Mouse (Mus musculus) heart, embryonic 14.5 days (tissue): ENCODE data around the gene Mex3b. TPM values are rescaled to one million over a fixed set of nuclear protein-coding genes. Genes with fewer than 3 reads are reported as not detected.

Experiments
- ATAC-seq: fragments of 200-750 bp; cut with Nextera tagmentation; 2 replicates; pipeline ENCODE4 v1.8.0; 2017; ENCODE audit warnings: low read depth, moderate TSS enrichment; ENCODE audit not compliant: insufficient number of reproducible peaks, insufficient read depth, low FRiP score
- H3K27ac ChIP-seq, 2 experiments: fragments of 200-500 bp in 1 of 2; fragments of 300-500 bp in 1 of 2; sonication (generic) in 1 of 2; replicated peaks in 1 of 2; 2 replicates each; pipeline ENCODE4 v1.5.1; 2012 to 2014; ENCODE audit warnings: low read depth in 2 of 2, low read length in 2 of 2, control low read depth in 1 of 2, mild to moderate bottlenecking in 1 of 2, mixed read lengths in 1 of 2; ENCODE audit not compliant: control insufficient read depth in 1 of 2, insufficient read depth in 1 of 2
- H3K27me3 ChIP-seq: fragments of 300-500 bp; sonication (generic); 2 replicates; pipeline ENCODE4 v1.6.1; 2014; ENCODE audit warnings: mild to moderate bottlenecking, low read length, control low read depth; ENCODE audit not compliant: control insufficient read depth, insufficient read depth
- H3K36me3 ChIP-seq: fragments of 300-500 bp; sonication (generic); 2 replicates; pipeline ENCODE4 v1.6.1; 2014; ENCODE audit warnings: mild to moderate bottlenecking, control low read depth, low read length, mixed read lengths; ENCODE audit not compliant: control insufficient read depth, insufficient read depth
- H3K4me1 ChIP-seq, 2 experiments: fragments of 200-500 bp in 1 of 2; fragments of 300-500 bp in 1 of 2; sonication (generic) in 1 of 2; 2 replicates each; pipeline ENCODE4 v1.6.1; 2012 to 2014; ENCODE audit warnings: low read length in 2 of 2, control low read depth in 1 of 2, mixed read lengths in 1 of 2; ENCODE audit not compliant: control insufficient read depth in 2 of 2, insufficient read depth in 2 of 2
- H3K4me2 ChIP-seq: fragments of 300-500 bp; sonication (generic); 2 replicates; pipeline ENCODE4 v1.6.1; 2014; ENCODE audit warnings: mild to moderate bottlenecking, low read length
- H3K4me3 ChIP-seq, 2 experiments: fragments of 200-500 bp in 1 of 2; fragments of 300-500 bp in 1 of 2; sonication (generic) in 1 of 2; 2 replicates each; pipeline ENCODE4 v1.5.1; 2012 to 2014; ENCODE audit warnings: low read length in 2 of 2, mild to moderate bottlenecking in 2 of 2, control low read depth in 1 of 2, low read depth in 1 of 2, moderate library complexity in 1 of 2; ENCODE audit not compliant: control insufficient read depth in 1 of 2, insufficient read depth in 1 of 2
- H3K9ac ChIP-seq: fragments of 300-500 bp; sonication (generic); 2 replicates; pipeline ENCODE4 v1.6.1; 2014; ENCODE audit warnings: mild to moderate bottlenecking, low read length
- H3K9me3 ChIP-seq: fragments of 300-500 bp; sonication (generic); 2 replicates; pipeline ENCODE4 v1.6.1; 2016; ENCODE audit warnings: low read length, control low read depth; ENCODE audit not compliant: control insufficient read depth
- WGBS: fragments of 180-500 bp; shearing (Covaris S2); extraction: QIAGEN DNeasy Blood & Tissue Kit; methylation state at CpG from one replicate; pipeline ENCODE4 v1.1.7; 2014; 5-methylcytosine and 5-hydroxymethylcytosine counted together
- polyA plus RNA-seq: library from polyadenylated mRNA; unstranded; fragments of >200 nt; fragmentation: Nextera tagmentation; extraction: Ambion mirVana; gene quantifications from 2 replicates; pipeline ENCODE4 v1.2.1, GENCODE M21; 2014

The Mex3b gene
- polyA plus RNA-seq, result 8.7 and 10.3 TPM in 2 replicates

GRCm38 (mm10) chr7:82867271-82868121 is at the start of gene Mex3b:
TSS of gene Mex3b (plus strand) at chr7:82867333.
- Histone ChIP-seq H3K9ac (peak within 1 kb of the TSS; percentile 98), H3K4me3 (peak within 1 kb of the TSS; percentile 92 to 95), H3K27me3 (no peaks in the 10 kb centered on the region), H3K4me2 (peak within 1 kb of the TSS; percentile 80), H3K4me1 (peaks cover 14 to 27% of the 10 kb centered on the region in 2 experiments), H3K27ac (peak within 1 kb of the TSS; percentile 90 to 99), H3K36me3 (peaks cover 21% of the 10 kb centered on the region), H3K9me3 (no peaks in the 10 kb centered on the region)
- no peak for ATAC-seq
- under 1% methylated on average over 73 of the region's 87 CpGs for WGBS

- Histone ChIP-seq H3K9ac (no peak overlapping the region), H3K4me2 (no peak overlapping the region), H3K36me3 (no peaks in the 10 kb centered on the region), H3K4me1 (no peaks in the 10 kb centered on the region), H3K27ac (no peak overlapping the region), H3K27me3 (no peaks in the 10 kb centered on the region), H3K9me3 (peaks cover 5% of the 10 kb centered on the region), H3K4me3 (no peak overlapping the region)
- no peak for ATAC-seq
- 91% methylated on average over 7 of the region's 7 CpGs for WGBS
Measured at GRCm38 (mm10) chr7:82819541-82819940, 47.6 kb upstream of the Mex3b start.

- peaks cover 5% of the 10 kb centered on the region for H3K9me3 ChIP-seq
- WGBS, result 72% methylated on average over 4 of the region's 4 CpGs
Measured at GRCm38 (mm10) chr7:82820661-82821060, 46.5 kb upstream of the Mex3b start.

GRCm38 (mm10) chr7:82821501-82821900 is 45.6 kb upstream of the Mex3b start:
- no peak for ATAC-seq
- no peak overlapping the region for H3K9ac ChIP-seq
- H3K9me3 ChIP-seq, result peaks cover 3% of the 10 kb centered on the region
- H3K27ac ChIP-seq, result no peak overlapping the region
- H3K4me3 ChIP-seq, result no peak overlapping the region
- WGBS, result 58% methylated on average over 3 of the region's 3 CpGs
- H3K4me1 ChIP-seq, result no peaks in the 10 kb centered on the region
- H3K4me2 ChIP-seq, result no peak overlapping the region
- H3K36me3 ChIP-seq, result no peaks in the 10 kb centered on the region
- H3K27me3 ChIP-seq, result no peaks in the 10 kb centered on the region

More at GRCm38 (mm10) chr7:82820661-82821060, 46.5 kb upstream of the Mex3b start:
- no peak for ATAC-seq
- no peak overlapping the region for H3K27ac ChIP-seq
- H3K4me2 ChIP-seq, result no peak overlapping the region
- H3K4me1 ChIP-seq, result no peaks in the 10 kb centered on the region
- H3K36me3 ChIP-seq, result no peaks in the 10 kb centered on the region
- H3K4me3 ChIP-seq, result no peak overlapping the region
- no peak overlapping the region for H3K9ac ChIP-seq
- H3K27me3 ChIP-seq, result no peaks in the 10 kb centered on the region

GRCm38 (mm10) chr7:82822528-82822927 is 44.6 kb upstream of the Mex3b start:
- Histone ChIP-seq H3K4me3 (no peak overlapping the region), H3K4me2 (no peak overlapping the region), H3K9ac (no peak overlapping the region), H3K9me3 (no peaks in the 10 kb centered on the region), H3K27ac (no peak overlapping the region), H3K4me1 (no peaks in the 10 kb centered on the region), H3K27me3 (no peaks in the 10 kb centered on the region), H3K36me3 (no peaks in the 10 kb centered on the region)
- 0 out of 2 replicates have a peak, but pooled peaks have one; percentile 9 for ATAC-seq
- WGBS, result 23% methylated on average over 1 of the region's 1 CpGs

GRCm38 (mm10) chr7:82828193-82828592 is 38.9 kb upstream of the Mex3b start:
- H3K4me2 ChIP-seq, result no peak overlapping the region
- H3K4me3 ChIP-seq, result no peak overlapping the region
- no peak overlapping the region for H3K27ac ChIP-seq
- no peak overlapping the region for H3K9ac ChIP-seq
- 28% methylated on average over 2 of the region's 2 CpGs for WGBS
- no peaks in the 10 kb centered on the region for H3K9me3 ChIP-seq
- H3K27me3 ChIP-seq, result no peaks in the 10 kb centered on the region
- no peaks in the 10 kb centered on the region; a peak in 1 of 4 replicates for H3K4me1 ChIP-seq
- no peaks in the 10 kb centered on the region for H3K36me3 ChIP-seq
- ATAC-seq, result no peak

- no peak overlapping the region for H3K9ac ChIP-seq
- 59% methylated on average over 3 of the region's 3 CpGs for WGBS
- H3K4me1 ChIP-seq, result no peaks in the 10 kb centered on the region; a peak in 1 of 4 replicates
- H3K36me3 ChIP-seq, result no peaks in the 10 kb centered on the region
- no peak for ATAC-seq
- no peaks in the 10 kb centered on the region for H3K27me3 ChIP-seq
- H3K27ac ChIP-seq, result no peak overlapping the region
- no peak overlapping the region for H3K4me3 ChIP-seq
- no peaks in the 10 kb centered on the region for H3K9me3 ChIP-seq
- H3K4me2 ChIP-seq, result no peak overlapping the region
Measured at GRCm38 (mm10) chr7:82829516-82829915, 37.6 kb upstream of the Mex3b start.
